Mouse (Mus musculus): ENCODE data around the gene Lyrm7. TPM values are rescaled to one million over a fixed set of nuclear protein-coding genes. Genes with fewer than 3 reads are reported as not detected.
A peak's percentile ranks its signal among the peaks of the same experiment; 100 is the strongest.

Lyrm7 gene
- polyA plus RNA-seq, 1 experiment from 2014 or later: 8.9 TPM

- H3K27ac ChIP-seq (replicated peaks): no peak overlapping the region
- 88% methylated on average over 10 of the region's 10 CpGs for WGBS
- no peak overlapping the region for H3K4me3 ChIP-seq
- no peaks in the 10 kb centered on the region for H3K9me3 ChIP-seq
- 0 out of 2 replicates have a peak, but pooled peaks cover 7% of the 10 kb centered on the region for H3K27me3 ChIP-seq
- ATAC-seq (ENCODE audit: low FRiP score, low read depth): no peak
- no peak overlapping the region for H3K4me2 ChIP-seq (replicated peaks)
- no peak overlapping the region for H3K9ac ChIP-seq (replicated peaks)
- H3K4me1 ChIP-seq: peaks cover 6% of the 10 kb centered on the region
- no peaks in the 10 kb centered on the region for H3K36me3 ChIP-seq
Measured at GRCm38 (mm10) chr11:54879922-54880321, 19.2 kb upstream of the Lyrm7 start.

- H3K27ac ChIP-seq (replicated peaks): no peak overlapping the region
- no peaks in the 10 kb centered on the region for H3K9me3 ChIP-seq
- H3K4me3 ChIP-seq: no peak overlapping the region
- H3K4me1 ChIP-seq: peaks cover 6% of the 10 kb centered on the region
- no peak for ATAC-seq (ENCODE audit: low FRiP score, low read depth)
- WGBS: 39% methylated on average over 4 of the region's 4 CpGs
- 0 out of 2 replicates have a peak, but pooled peaks cover 7% of the 10 kb centered on the region for H3K27me3 ChIP-seq
- H3K4me2 ChIP-seq (replicated peaks): no peak overlapping the region
- H3K36me3 ChIP-seq: peaks cover 2% of the 10 kb centered on the region
- H3K9ac ChIP-seq (replicated peaks): no peak overlapping the region
Measured at GRCm38 (mm10) chr11:54879434-54879833, 18.7 kb upstream of the Lyrm7 start.

- Histone ChIP-seq H3K9ac (replicated peaks) (no peak overlapping the region), H3K27me3 (0 out of 2 replicates have a peak, but pooled peaks cover 7% of the 10 kb centered on the region), H3K4me1 (peaks cover 6% of the 10 kb centered on the region), H3K9me3 (no peaks in the 10 kb centered on the region), H3K27ac (replicated peaks) (no peak overlapping the region), H3K4me2 (replicated peaks) (no peak overlapping the region), H3K36me3 (peaks cover 8% of the 10 kb centered on the region), H3K4me3 (no peak overlapping the region)
- 83% methylated on average over 6 of the region's 6 CpGs for WGBS
- no peak for ATAC-seq (ENCODE audit: low FRiP score, low read depth)
Measured at GRCm38 (mm10) chr11:54878893-54879292, 18.2 kb upstream of the Lyrm7 start.

GRCm38 (mm10) chr11:54876031-54876430, 15.3 kb upstream of the Lyrm7 start:
- Histone ChIP-seq H3K4me3 (no peak overlapping the region), H3K4me2 (replicated peaks) (no peak overlapping the region), H3K9me3 (no peaks in the 10 kb centered on the region), H3K36me3 (peaks cover 36% of the 10 kb centered on the region), H3K4me1 (peaks cover 3% of the 10 kb centered on the region), H3K27me3 (0 out of 2 replicates have a peak, but pooled peaks cover 7% of the 10 kb centered on the region), H3K9ac (replicated peaks) (no peak overlapping the region), H3K27ac (replicated peaks) (no peak overlapping the region)
- 91% methylated on average over 5 of the region's 5 CpGs for WGBS
- no peak for ATAC-seq (ENCODE audit: low FRiP score, low read depth)

- Histone ChIP-seq H3K4me3 (no peak overlapping the region), H3K27me3 (no peaks in the 10 kb centered on the region), H3K4me1 (peaks cover 22% of the 10 kb centered on the region), H3K27ac (replicated peaks) (no peak overlapping the region), H3K9me3 (no peaks in the 10 kb centered on the region), H3K9ac (replicated peaks) (no peak overlapping the region), H3K36me3 (peaks cover 48% of the 10 kb centered on the region), H3K4me2 (replicated peaks) (no peak overlapping the region)
- ATAC-seq (ENCODE audit: low FRiP score, low read depth): no peak
- WGBS: 83% methylated on average over 7 of the region's 7 CpGs
Measured at GRCm38 (mm10) chr11:54871831-54872537, 11.3 kb upstream of the Lyrm7 start.

GRCm38 (mm10) chr11:54869318-54869717, 8.6 kb upstream of the Lyrm7 start:
- H3K9me3 ChIP-seq: no peaks in the 10 kb centered on the region
- H3K4me2 ChIP-seq (replicated peaks): no peak overlapping the region
- peaks cover 29% of the 10 kb centered on the region for H3K4me1 ChIP-seq
- WGBS: 91% methylated on average over 3 of the region's 3 CpGs
- H3K36me3 ChIP-seq: peaks cover 45% of the 10 kb centered on the region
- no peaks in the 10 kb centered on the region for H3K27me3 ChIP-seq
- no peak overlapping the region; the same call in 1 of the 2 replicates for H3K9ac ChIP-seq (replicated peaks)
- H3K4me3 ChIP-seq: no peak overlapping the region
- H3K27ac ChIP-seq (replicated peaks): no peak overlapping the region
- ATAC-seq (ENCODE audit: low FRiP score, low read depth): no peak

GRCm38 (mm10) chr11:54868445-54868844, 7.7 kb upstream of the Lyrm7 start:
- ATAC-seq (ENCODE audit: low FRiP score, low read depth): no peak
- no peak overlapping the region for H3K4me3 ChIP-seq
- peak overlapping the region; percentile 62 for H3K4me2 ChIP-seq (replicated peaks)
- 75% methylated on average over 2 of the region's 2 CpGs for WGBS
- H3K36me3 ChIP-seq: peaks cover 36% of the 10 kb centered on the region
- no peak overlapping the region for H3K27ac ChIP-seq (replicated peaks)
- H3K27me3 ChIP-seq: no peaks in the 10 kb centered on the region
- no peaks in the 10 kb centered on the region for H3K9me3 ChIP-seq
- H3K4me1 ChIP-seq: peaks cover 29% of the 10 kb centered on the region
- H3K9ac ChIP-seq (replicated peaks): no peak overlapping the region

- peaks cover 31% of the 10 kb centered on the region for H3K36me3 ChIP-seq
- no peak for ATAC-seq (ENCODE audit: low FRiP score, low read depth)
- no peaks in the 10 kb centered on the region for H3K27me3 ChIP-seq
- H3K9me3 ChIP-seq: no peaks in the 10 kb centered on the region
- peak overlapping the region; percentile 62 for H3K4me2 ChIP-seq (replicated peaks)
- 92% methylated on average over 3 of the region's 3 CpGs for WGBS
- no peak overlapping the region for H3K27ac ChIP-seq (replicated peaks)
- H3K4me3 ChIP-seq: peak overlapping the region; percentile 95
- H3K4me1 ChIP-seq: peaks cover 29% of the 10 kb centered on the region
- no peak overlapping the region for H3K9ac ChIP-seq (replicated peaks)
Measured at GRCm38 (mm10) chr11:54867903-54868434, 7.3 kb upstream of the Lyrm7 start.

GRCm38 (mm10) chr11:54867049-54867385, 6.3 kb upstream of the Lyrm7 start:
- ATAC-seq (ENCODE audit: low FRiP score, low read depth): peak; percentile 34; the same call in 1 of the 2 replicates
- Histone ChIP-seq H3K36me3 (peaks cover 22% of the 10 kb centered on the region), H3K4me2 (replicated peaks) (peak overlapping the region; percentile 62), H3K4me1 (peaks cover 29% of the 10 kb centered on the region), H3K27ac (replicated peaks) (peak overlapping the region; percentile 90), H3K4me3 (peak overlapping the region; percentile 95), H3K9me3 (no peaks in the 10 kb centered on the region), H3K9ac (replicated peaks) (peak overlapping the region; percentile 97), H3K27me3 (no peaks in the 10 kb centered on the region)
- 4% methylated on average over 5 of the region's 5 CpGs for WGBS

GRCm38 (mm10) chr11:54866119-54867048, 5.7 kb upstream of the Lyrm7 start, which contains the start of gene Hint1:
Hint1 (plus strand) TSS chr11:54866383.
- Histone ChIP-seq H3K4me3 (peak within 1 kb of the TSS; percentile 95), H3K36me3 (peaks cover 15% of the 10 kb centered on the region), H3K27me3 (no peaks in the 10 kb centered on the region), H3K9ac (replicated peaks) (peak within 1 kb of the TSS; percentile 97), H3K4me2 (replicated peaks) (peak within 1 kb of the TSS; percentile 62), H3K9me3 (no peaks in the 10 kb centered on the region), H3K27ac (replicated peaks) (peak within 1 kb of the TSS; percentile 90), H3K4me1 (peaks cover 29% of the 10 kb centered on the region)
- peak; percentile 77 for ATAC-seq (ENCODE audit: low FRiP score, low read depth)
- WGBS: under 1% methylated on average over 101 of the region's 107 CpGs

- H3K4me1 ChIP-seq: peaks cover 34% of the 10 kb centered on the region
- peak overlapping the region; percentile 90 for H3K27ac ChIP-seq (replicated peaks)
- H3K36me3 ChIP-seq: peaks cover 7% of the 10 kb centered on the region
- peak overlapping the region; percentile 97 for H3K9ac ChIP-seq (replicated peaks)
- no peaks in the 10 kb centered on the region for H3K9me3 ChIP-seq
- no peaks in the 10 kb centered on the region for H3K27me3 ChIP-seq
- no peak for ATAC-seq (ENCODE audit: low FRiP score, low read depth)
- H3K4me2 ChIP-seq (replicated peaks): peak overlapping the region; percentile 62
- peak overlapping the region; percentile 95 for H3K4me3 ChIP-seq
- WGBS: 81% methylated on average over 6 of the region's 6 CpGs
Measured at GRCm38 (mm10) chr11:54865330-54866085, 4.8 kb upstream of the Lyrm7 start.
